In the genomic region with DNA sequence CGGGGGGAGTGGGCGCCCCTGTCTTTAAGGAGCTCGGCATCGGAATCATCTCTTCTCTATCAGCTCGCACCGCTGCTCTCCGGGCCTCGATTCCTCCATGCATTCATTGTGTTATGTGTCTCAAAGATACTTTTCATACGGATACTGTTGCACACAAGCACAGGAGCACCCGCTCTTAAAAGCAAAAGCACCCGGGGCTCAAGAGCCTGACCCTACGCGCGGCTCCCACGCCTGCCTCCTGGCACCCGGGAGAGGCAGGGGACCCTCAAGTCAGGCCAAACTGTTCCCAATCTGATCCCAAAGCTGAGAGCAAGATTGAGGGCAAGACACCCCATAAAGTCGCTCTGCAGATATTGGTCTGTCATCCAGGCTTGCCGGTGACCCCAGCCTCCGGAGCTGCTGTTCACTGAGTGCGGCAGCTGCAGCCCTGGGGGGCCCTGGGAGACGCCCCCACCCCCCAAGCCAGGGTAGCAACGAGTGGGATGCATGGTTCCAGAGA, we compare ENCODE assay signal across 8 mouse cellular contexts. TPM values are rescaled to one million over a fixed set of nuclear protein-coding genes. Genes with fewer than 3 reads are reported as not detected.
DNase-seq lines count a peak whose midpoint lies in the region; ATAC-seq and TF ChIP-seq lines count a peak whose summit lies in the region.

No protein-coding gene starts in this region.

- H3K4me3 ChIP-seq in E14TG2a.4 (replicated peaks; ENCODE audit: low read length) = peak overlapping the region; percentile 95
- H3K4me3 ChIP-seq in forebrain, embryonic 10.5 days = peak overlapping the region; percentile 71
- H3K4me3 ChIP-seq in intestine, embryonic 15.5 days (replicated peaks) = peak overlapping the region; percentile 19; the same call in 1 of the 2 replicates
- peak overlapping the region; percentile 6 to 25; a peak in 2 of 4 replicates for H3K4me3 ChIP-seq in liver, embryonic 14.5 days (ENCODE audit: insufficient read depth in 1 of 2, low read depth in 2 of 2, low read length in 2 of 2)
- peak overlapping the region; percentile 15; the same call in 1 of the 2 replicates for H3K4me3 ChIP-seq in stomach, embryonic 14.5 days (ENCODE audit: low read depth, low read length)

- H3K9me3 ChIP-seq in E14TG2a.4 (ENCODE audit: low read length) = no peaks in the 10 kb centered on the region
- no peaks in the 10 kb centered on the region for H3K9me3 ChIP-seq in forebrain, embryonic 10.5 days
- H3K9me3 ChIP-seq in intestine, embryonic 15.5 days = no peaks in the 10 kb centered on the region
- H3K9me3 ChIP-seq in liver, embryonic 14.5 days (ENCODE audit: control insufficient read depth, low read length) = no peaks in the 10 kb centered on the region
- H3K9me3 ChIP-seq in stomach, embryonic 14.5 days (ENCODE audit: control insufficient read depth, low read depth, low read length) = no peaks in the 10 kb centered on the region

- H3K27me3 ChIP-seq in E14TG2a.4 (ENCODE audit: insufficient read depth, low read length) = peaks cover 18% of the 10 kb centered on the region; the same call in 1 of the 2 replicates
- no peaks in the 10 kb centered on the region for H3K27me3 ChIP-seq in forebrain, embryonic 10.5 days (ENCODE audit: poor library complexity, severe bottlenecking)
- H3K27me3 ChIP-seq in intestine, embryonic 15.5 days (replicated peaks) = no peaks in the 10 kb centered on the region
- H3K27me3 ChIP-seq in liver, embryonic 14.5 days (ENCODE audit: control insufficient read depth, insufficient read depth, low read length) = no peaks in the 10 kb centered on the region
- no peaks in the 10 kb centered on the region for H3K27me3 ChIP-seq in stomach, embryonic 14.5 days (ENCODE audit: control insufficient read depth, insufficient read depth, low read length)

- peak; percentile 4 for ATAC-seq in intestine, embryonic 15.5 days
- ATAC-seq in liver, embryonic 14.5 days (ENCODE audit: insufficient read depth) = no peak
- ATAC-seq in stomach, embryonic 14.5 days (ENCODE audit: insufficient number of reproducible peaks, insufficient read depth, low FRiP score, low read depth) = no peak

- DNase-seq in embryo, embryonic 10 days (ENCODE audit: low spot score) = peak; percentile 30
- no peak for DNase-seq in embryo, embryonic 9.5 days (ENCODE audit: extremely low spot score)
- peak; percentile 29 for DNase-seq in forebrain, embryonic 10.5 days (ENCODE audit: extremely low spot score, low spot score)
- no peak for DNase-seq in liver, embryonic 14.5 days (ENCODE audit: low read depth in 3 of 3, low spot score in 3 of 3)
- no peak for DNase-seq in urinary bladder, postnatal 36 days (ENCODE audit: low spot score in 2 of 2)

- no peaks in the 10 kb centered on the region for H3K36me3 ChIP-seq in E14TG2a.4 (ENCODE audit: insufficient read depth, low read length)
- no peaks in the 10 kb centered on the region for H3K36me3 ChIP-seq in forebrain, embryonic 10.5 days (replicated peaks)
- no peaks in the 10 kb centered on the region for H3K36me3 ChIP-seq in intestine, embryonic 15.5 days
- no peaks in the 10 kb centered on the region for H3K36me3 ChIP-seq in liver, embryonic 14.5 days (replicated peaks; ENCODE audit: control insufficient read depth, insufficient read depth, low read depth)
- H3K36me3 ChIP-seq in stomach, embryonic 14.5 days (ENCODE audit: control insufficient read depth, insufficient read depth, low read length) = no peaks in the 10 kb centered on the region

- peak overlapping the region; percentile 92 for H3K27ac ChIP-seq in forebrain, embryonic 10.5 days
- H3K27ac ChIP-seq in intestine, embryonic 15.5 days = peak overlapping the region; percentile 97
- no peak overlapping the region for H3K27ac ChIP-seq in liver, embryonic 14.5 days
- peak overlapping the region; percentile 94 for H3K27ac ChIP-seq in stomach, embryonic 14.5 days (ENCODE audit: low read length)

- peak overlapping the region; percentile 87 for H3K4me2 ChIP-seq in intestine, embryonic 15.5 days (replicated peaks)
- H3K4me2 ChIP-seq in liver, embryonic 14.5 days (ENCODE audit: low read depth) = peak overlapping the region; percentile 98
- H3K4me2 ChIP-seq in stomach, embryonic 14.5 days (replicated peaks; ENCODE audit: low read depth, low read length) = peak overlapping the region; percentile 72

- TF ChIP-seq CTCF in E14TG2a.4 (conservative IDR thresholded peaks at IDR 0.05; ENCODE audit: low read length) = no peak
- TF ChIP-seq CTCF in liver, embryonic 14.5 days (IDR thresholded peaks at IDR 0.05; ENCODE audit: low read depth) = no peak

- WGBS in forebrain, embryonic 10.5 days = under 1% methylated on average over 22 of the region's 22 CpGs
- 6% methylated on average over 22 of the region's 22 CpGs for WGBS in intestine, embryonic 15.5 days
- 4% methylated on average over 22 of the region's 22 CpGs for WGBS in liver, embryonic 14.5 days (ENCODE audit: insufficient replicate concordance)
- 4% methylated on average over 22 of the region's 22 CpGs for WGBS in stomach, embryonic 14.5 days

- peaks cover 36% of the 10 kb centered on the region for H3K4me1 ChIP-seq in E14TG2a.4 (replicated peaks; ENCODE audit: low read depth, low read length)
- H3K4me1 ChIP-seq in forebrain, embryonic 10.5 days = peaks cover 44% of the 10 kb centered on the region
- peaks cover 11% of the 10 kb centered on the region for H3K4me1 ChIP-seq in intestine, embryonic 15.5 days (replicated peaks)
- peaks cover 3 to 10% of the 10 kb centered on the region in 2 experiments for H3K4me1 ChIP-seq in liver, embryonic 14.5 days (replicated peaks; ENCODE audit: control insufficient read depth in 2 of 2, insufficient read depth in 2 of 2, low read length in 1 of 2)
- H3K4me1 ChIP-seq in stomach, embryonic 14.5 days (ENCODE audit: control insufficient read depth, insufficient read depth, low read length) = peaks cover 25% of the 10 kb centered on the region

- no peak for TF ChIP-seq EP300 in liver, embryonic 14.5 days (IDR thresholded peaks at IDR 0.05; ENCODE audit: low read depth)

- H3K9ac ChIP-seq in intestine, embryonic 15.5 days = peak overlapping the region; percentile 50
- 0 out of 2 replicates have a peak overlapping the region, but pooled peaks have one; percentile 15 for H3K9ac ChIP-seq in liver, embryonic 14.5 days (replicated peaks)
- H3K9ac ChIP-seq in stomach, embryonic 14.5 days (replicated peaks; ENCODE audit: low read depth, low read length) = peak overlapping the region; percentile 22; the same call in 1 of the 2 replicates

RNA-seq across cellular contexts. Expression of gene Stx16, which starts 1.0 kb away (rescaled TPM):
- 9.7 and 9.8 TPM in 2 replicates for polyA plus RNA-seq in forebrain, embryonic 10.5 days (2016; fragmentation: Nextera tagmentation; extraction: Ambion mirVana)
- polyA plus RNA-seq in intestine, embryonic 15.5 days (2015; fragmentation: Nextera tagmentation; extraction: Ambion mirVana) = 8.5 and 10.6 TPM in 2 replicates
- polyA plus RNA-seq in liver, embryonic 14.5 days (2012; rRNA removed) = 8.0 and 10.9 TPM in 2 replicates
- polyA plus RNA-seq in liver, embryonic 14.5 days (2014; fragmentation: Nextera tagmentation; extraction: Ambion mirVana) = 2.1 and 2.4 TPM in 2 replicates
- 11.2 and 11.7 TPM in 2 replicates for polyA plus RNA-seq in stomach, embryonic 14.5 days (2014; fragmentation: Nextera tagmentation; extraction: Ambion mirVana)

RNA-seq across cellular contexts. Expression of gene Npepl1, which starts 35.0 kb away (rescaled TPM):
- 30.0 and 32.1 TPM in 2 replicates for polyA plus RNA-seq in forebrain, embryonic 10.5 days (2016; fragmentation: Nextera tagmentation; extraction: Ambion mirVana)
- 52.6 and 54.5 TPM in 2 replicates for polyA plus RNA-seq in intestine, embryonic 15.5 days (2015; fragmentation: Nextera tagmentation; extraction: Ambion mirVana)
- 26.6 and 29.3 TPM in 2 replicates for polyA plus RNA-seq in liver, embryonic 14.5 days (2012; rRNA removed)
- 21.9 and 24.3 TPM in 2 replicates for polyA plus RNA-seq in liver, embryonic 14.5 days (2014; fragmentation: Nextera tagmentation; extraction: Ambion mirVana)
- 48.1 and 56.1 TPM in 2 replicates for polyA plus RNA-seq in stomach, embryonic 14.5 days (2014; fragmentation: Nextera tagmentation; extraction: Ambion mirVana)

Comparison
In these comparisons a context has a peak if more than half of its experiments do, and no peak if none do; other contexts are left out.
1. DNase-seq: peak in embryo, embryonic 10 days (single experiment) and forebrain, embryonic 10.5 days (single experiment); none in embryo, embryonic 9.5 days (single experiment), liver, embryonic 14.5 days (0 of 3) and urinary bladder, postnatal 36 days (0 of 2).
2. H3K4me3 ChIP-seq: peak in every context shown above with its lines; median percentile 95 in E14TG2a.4; 71 in forebrain, embryonic 10.5 days; 19 in intestine, embryonic 15.5 days; 16 in liver, embryonic 14.5 days; 15 in stomach, embryonic 14.5 days.
3. Peak in every context shown above with its lines, with median percentiles within 50 percentile points of each other: H3K4me2 ChIP-seq and H3K9ac ChIP-seq.